Mouse (Mus musculus) adrenal gland, adult 2 months (tissue): ENCODE measurements around the gene Fanca. TPM values are rescaled to one million over a fixed set of nuclear protein-coding genes. Genes with fewer than 3 reads are reported as not detected.

Experiments used
- DNase-seq: peaks from one replicate; pipeline ENCODE4 v3.0.0; 2021
- long read RNA-seq: library from polyadenylated mRNA; stranded (forward); transcript quantifications from one replicate; pipeline ENCODE4 v2.0.0, GENCODE M21; 2021
- polyA plus RNA-seq: library from polyadenylated mRNA; depleted of rRNA; stranded (reverse); fragments of >200 nt; gene quantifications from 2 replicates; pipeline ENCODE4 v1.2.3, GENCODE M21; 2012; rRNA removed
- total RNA-seq, 2 experiments: library from RNA; stranded (reverse); gene quantifications; 2 replicates each; pipeline ENCODE4 v1.2.3; 2021

Gene Fanca
- total RNA-seq = 1 to 10 TPM; 3.6 to 7.2 TPM
- 8.1 and 10.2 TPM in 2 replicates for polyA plus RNA-seq
- long read RNA-seq, partial matches to known transcripts = 1 of 2 reads
- long read RNA-seq, other reads (novel, unspliced or antisense) = 1 of 2 reads

DNA sequence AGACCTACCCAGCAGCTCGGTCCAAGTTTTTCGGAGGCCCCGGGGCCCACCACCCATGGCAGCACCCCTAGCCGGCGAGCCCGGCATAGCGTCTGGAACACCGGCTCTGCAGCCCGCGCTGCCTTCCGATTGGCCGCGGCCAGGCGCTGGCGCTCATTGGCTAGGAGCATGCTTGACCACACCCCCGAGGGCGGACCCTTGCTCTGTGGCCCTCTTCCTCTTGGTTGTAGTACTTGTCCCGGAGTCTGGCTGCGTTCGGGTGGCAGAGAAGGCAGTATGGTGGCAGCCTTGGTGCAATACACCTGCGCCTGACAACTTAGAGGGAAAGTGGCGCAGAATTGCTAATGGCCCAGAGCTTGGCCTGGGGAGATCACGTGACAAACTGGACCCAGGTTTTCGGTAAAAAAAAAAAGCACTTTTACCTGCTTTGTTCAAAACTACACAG, at the start of gene Fanca:
TSS of gene Fanca (minus strand) at position 110 of the 445 bp plus-strand sequence.
- DNase-seq = peak; percentile 96

DNA sequence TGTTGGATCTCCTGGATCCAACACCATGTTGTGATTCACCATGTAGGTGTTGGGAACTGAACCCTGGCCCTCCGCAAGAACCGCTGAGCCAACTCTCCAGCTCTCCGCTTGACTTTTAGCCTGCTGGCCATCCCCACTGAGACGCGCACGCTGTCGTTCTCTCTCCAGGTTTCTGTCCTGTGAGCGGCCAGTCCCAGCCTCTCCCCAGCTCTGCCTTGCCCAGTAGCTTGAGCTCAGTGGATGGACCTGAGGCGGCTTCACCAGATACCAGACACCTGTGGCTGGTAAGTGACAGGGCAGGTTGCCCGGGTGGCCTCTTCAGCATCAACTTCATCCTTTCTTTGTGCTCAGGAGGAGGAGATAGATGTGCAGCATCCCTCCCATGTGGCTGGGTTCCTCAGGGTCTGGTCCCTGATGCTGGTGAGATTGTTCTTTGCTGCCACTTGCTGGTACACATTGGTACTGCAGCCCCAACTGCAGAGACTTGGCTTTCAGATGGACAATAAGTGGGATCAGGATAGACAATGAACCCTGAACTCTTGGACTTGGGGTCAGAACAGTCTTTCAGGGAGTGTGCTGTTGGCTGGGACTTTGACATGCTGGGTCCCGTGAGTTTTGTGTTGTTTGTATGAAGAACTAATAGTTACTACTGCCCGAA, 42.8 kb upstream of the Fanca start:
- peak; percentile 68 for DNase-seq

DNA sequence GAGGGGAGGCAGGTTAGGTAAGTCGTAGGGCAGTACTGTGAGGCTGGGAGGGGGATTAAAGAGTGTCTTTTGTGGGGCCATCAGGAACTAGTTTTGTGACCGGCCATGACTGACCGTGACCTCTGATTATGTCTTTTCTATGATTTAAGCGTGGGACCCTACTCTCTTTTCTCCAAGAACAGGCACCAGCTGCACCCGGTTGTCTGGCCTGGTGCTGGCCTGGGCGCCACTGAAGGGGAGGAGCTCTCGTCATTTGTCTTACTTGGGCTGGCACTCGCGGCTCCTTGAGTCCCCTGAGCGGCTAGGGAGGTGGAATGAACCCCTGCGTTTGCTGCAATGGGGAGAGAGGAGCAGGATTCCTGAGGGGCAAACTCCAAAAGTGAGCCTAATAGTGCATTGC, 34.8 kb upstream of the Fanca start:
- no peak for DNase-seq

DNA sequence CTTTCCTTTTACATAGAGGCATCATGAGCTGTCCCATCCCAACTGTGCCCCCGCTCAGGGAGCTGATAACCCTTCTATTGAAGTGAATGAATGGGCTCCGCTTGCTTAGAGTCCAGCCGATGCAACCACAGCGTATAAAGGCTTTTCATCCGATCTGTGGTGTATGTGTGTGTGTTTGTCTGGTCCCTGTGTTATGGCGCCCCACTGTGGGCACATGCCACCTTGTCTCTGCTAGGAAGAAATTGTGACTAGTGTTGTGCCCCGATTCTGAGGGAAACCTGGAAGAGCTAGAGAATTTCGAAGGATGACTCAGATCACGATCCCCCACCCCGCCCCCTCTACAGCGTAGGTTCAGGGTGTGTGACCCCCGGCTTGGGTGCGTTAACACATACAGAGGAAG, 34.4 kb upstream of the Fanca start:
- DNase-seq = peak; percentile 38

DNA sequence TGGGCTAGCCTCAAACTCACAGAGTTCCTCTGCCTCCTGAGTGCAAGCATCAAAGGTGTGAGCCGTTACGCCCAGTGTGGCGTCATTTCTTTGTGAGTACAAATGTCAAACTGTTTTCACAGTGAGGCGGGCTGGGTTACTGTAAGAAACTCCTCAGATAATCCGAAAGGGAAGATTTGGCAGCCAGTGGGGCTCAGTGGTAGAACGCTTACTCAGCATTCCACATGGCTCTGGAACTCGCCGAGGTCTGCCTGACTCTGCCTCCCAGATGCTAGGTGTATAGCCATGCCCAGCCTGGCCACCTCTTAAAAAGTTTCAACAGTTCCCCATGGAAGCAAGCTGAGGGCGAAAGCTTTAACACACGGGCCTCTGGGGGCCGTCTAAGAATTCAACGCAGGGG, 33.7 kb upstream of the Fanca start:
- DNase-seq = no peak

DNA sequence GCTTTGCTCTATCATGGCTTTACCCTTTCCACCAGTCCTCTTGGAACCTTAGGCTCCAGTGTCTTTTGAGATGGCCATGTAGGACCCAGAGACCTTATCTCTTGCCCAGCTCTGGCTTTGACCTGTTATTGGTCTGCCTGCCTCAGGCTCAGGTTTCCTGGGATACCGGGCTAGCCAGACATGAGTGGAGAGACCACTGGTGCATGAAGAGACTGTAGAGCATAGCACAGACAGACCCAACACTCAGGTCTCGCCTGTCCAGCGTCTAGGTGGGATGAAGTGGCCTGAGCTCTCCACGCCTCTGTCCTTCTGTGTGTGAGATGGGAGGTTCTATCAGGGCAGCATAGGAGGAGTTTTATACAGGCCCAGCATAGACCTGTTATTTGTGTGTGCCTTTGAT, 30.7 kb upstream of the Fanca start:
- no peak for DNase-seq

DNA sequence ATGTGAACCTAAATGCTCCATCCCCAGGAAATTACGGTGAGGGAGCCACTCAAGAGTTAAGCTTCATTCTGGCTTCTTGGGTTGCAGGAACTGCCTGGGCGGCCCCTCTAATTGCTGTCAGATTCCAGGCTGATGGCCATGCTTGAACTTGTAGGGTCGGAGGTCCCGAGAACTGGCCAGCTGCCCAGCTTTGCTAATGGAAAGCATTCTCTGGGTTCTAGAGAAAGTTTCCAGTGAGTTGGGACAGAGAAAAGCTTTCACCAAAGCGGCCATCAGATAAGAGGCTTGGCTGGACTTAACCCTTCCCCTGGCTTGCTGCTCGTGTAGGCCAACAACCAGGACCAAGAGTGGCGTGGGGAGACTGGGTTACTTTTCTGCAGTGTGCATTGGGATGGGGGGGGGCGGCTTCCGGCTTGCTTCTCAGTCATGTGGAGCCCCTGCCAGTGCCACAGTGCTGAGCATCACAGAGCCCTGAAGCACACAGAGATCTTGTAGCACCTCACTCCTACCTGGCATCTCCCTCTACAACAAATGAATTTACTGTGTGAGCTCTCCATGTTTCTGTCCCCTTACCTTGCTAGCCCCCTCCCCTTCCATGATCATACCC, 30.0 kb upstream of the Fanca start:
- peak; percentile 50 for DNase-seq

DNA sequence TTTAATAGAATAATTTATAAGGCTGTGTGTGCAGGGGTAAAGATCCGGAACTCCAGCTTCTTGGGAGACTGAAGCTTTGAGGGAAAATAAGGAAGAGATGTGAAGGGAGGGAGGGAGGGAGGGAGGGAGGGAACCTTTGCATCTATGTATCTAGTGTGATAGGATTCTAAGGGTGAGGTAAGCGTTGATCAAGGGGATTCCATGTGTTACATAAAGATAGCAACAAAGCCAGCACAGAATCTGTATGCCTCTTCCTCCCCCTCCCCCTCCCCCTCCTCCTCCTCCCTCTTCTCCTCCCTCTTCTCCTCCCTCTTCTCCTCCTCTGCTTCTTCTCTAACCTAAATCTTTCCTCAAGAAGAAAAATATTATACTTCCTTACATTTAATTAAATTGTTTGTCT, 28.9 kb upstream of the Fanca start:
- DNase-seq = no peak

DNA sequence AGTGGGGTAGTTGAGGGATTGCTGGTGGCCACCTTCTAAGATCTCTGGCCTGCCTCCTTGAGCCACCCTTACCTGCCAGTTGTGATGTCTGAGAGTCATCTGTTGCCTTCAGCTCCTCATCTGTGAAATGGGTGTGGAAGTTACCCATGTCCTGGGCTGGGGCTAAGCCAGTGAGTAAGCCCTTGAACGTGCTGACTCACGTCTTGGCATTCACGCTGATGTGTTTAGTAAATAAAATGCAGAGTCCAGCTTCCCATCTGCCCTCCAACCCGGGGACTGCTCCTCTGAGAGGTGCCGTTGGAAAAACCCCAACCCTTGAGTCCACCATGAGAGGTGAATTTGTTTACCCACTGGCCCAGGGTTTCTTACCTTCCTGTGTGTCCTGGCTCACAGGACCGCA, 27.5 kb upstream of the Fanca start:
- DNase-seq = peak; percentile 37

DNA sequence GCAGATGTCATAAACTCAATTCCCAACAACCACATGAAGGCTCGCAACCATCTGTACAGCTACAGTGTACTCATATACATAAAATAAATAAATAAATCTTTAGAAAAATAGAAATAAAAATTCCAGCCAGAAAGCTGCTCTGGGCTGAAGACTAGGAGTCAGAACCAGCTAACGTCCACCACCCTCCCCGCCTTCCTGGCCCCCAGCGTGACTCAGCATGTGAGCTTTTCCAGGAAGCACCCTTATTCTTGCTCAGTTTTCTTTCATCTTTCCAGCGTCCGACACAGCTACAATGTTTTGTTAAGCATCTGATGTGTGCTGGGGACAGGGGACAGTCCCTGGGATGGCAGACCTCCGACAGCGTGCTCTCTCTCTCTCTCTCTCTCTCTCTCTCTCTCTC, 26.8 kb upstream of the Fanca start:
- DNase-seq = no peak

DNA sequence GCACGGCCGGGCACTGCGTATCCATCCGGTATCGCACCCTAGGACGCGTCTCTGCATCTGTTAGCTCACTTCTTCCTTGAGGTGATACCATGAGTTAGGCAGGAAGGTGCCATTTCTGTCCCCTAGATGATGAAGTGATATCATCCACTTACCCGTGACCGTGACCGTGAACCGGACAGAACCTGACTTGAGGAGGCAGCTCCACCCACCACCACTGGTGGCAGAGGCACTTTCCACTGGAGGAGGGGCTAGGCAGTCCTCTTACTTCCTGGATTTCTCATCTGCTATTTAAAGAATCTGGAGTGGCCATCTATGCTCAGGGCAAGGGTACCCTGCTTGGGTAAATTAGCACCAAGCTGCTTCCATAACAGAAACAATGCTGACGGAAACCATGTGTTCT, 25.0 kb upstream of the Fanca start:
- DNase-seq = no peak

DNA sequence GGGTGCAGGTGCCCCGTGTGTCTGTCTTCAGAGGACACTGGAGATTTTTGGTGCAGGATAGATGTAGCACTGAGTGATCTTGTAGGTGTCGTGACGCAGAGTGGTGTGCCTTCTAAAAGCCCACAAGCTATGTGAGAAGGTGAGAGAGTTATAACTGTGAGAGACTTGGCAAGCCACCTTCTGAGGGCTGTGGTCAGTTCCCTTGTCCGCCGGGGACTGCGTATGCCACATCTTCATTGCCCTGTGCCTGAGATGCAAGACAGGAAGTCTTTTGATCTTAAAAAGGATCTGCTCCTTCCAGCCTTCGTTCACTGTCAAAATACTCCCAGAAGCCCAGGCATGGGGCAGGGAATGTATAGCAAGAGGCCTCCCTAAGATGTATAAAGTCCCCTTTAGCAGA, 24.5 kb upstream of the Fanca start:
- no peak for DNase-seq

DNA sequence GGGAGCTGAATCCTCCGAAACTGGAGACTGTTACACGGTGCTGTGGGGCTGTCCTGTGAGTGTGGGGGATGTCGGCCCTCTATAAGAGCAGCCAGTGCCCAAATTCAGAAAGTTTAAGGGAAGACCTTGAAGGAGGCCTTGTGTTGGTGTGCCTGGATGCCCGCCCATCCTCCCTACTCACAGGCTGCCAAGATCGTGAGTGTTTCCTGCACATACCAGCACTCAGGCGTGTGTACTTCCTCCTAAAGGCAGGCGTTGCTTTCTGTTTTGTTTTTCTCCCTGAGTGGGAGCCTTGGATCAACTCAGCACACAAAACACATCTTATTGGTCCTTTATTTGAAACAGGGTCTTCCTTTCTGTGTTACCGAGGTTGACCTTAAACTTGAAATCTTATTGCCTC, 23.9 kb upstream of the Fanca start:
- no peak for DNase-seq

DNA sequence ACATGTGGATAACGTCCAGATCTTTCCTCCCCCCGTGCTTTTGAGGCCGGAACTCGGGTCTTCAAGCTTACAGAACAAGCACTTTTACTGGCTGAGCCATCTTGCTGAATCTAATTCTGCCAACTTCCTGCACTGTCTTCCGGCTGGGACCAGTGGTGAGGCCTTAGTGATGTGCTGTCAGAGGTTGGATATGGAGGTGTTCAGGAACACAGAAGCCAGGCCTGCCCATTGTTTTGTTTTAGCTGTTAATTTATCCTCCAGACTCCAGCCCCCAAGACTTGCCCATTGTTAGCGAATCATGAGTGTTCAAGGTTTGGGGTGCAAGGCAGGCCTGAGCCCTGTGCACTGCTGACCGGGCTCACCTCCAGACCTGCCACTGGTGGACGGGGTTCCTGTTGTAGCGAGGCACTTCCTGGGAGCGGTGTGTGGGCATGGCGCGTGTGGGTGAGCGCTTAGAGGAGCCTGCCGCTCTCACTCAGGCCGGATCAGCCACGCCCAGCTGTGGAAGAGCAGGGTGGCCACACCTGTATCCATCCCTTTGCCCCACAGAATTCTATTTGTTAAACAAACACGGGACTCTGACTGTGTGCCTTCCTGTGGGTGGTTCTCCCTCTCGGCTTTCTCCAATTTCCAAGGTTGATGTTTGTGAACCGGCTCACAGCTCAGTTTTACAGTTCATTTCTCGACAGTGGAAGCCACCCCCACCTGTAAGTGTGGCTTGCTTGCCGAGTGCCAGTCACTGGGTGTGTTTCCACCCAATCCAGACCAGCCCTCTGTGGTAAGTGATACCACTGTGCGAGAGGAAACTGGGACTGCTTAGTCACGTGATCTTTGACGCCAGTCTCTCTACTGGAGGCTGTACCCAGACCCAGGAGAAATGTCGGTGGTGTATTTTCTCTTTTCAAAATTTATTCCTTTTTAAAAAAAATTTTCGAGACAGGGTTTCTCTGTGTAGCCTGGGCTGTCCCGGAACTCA, 23.0 kb upstream of the Fanca start:
- no peak for DNase-seq

DNA sequence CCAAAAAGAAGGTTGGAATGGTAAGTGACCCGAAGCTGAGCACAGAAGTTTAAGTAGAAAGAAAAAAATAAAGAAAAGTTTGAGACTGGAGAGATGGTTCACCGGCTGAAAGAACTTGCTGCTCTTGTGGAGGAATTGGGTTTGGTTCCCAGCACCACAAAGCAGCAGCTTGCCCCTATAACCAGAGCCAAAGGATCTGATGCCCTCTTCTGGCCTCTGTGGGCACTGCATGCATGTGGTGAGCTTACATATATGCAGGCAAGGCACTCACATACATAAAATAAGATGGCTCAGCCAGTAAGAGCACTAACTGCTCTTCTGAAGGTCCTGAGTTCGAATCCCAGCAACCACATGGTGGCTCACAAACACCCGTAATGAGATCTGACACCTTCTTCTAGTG, 21.7 kb upstream of the Fanca start:
- no peak for DNase-seq

DNA sequence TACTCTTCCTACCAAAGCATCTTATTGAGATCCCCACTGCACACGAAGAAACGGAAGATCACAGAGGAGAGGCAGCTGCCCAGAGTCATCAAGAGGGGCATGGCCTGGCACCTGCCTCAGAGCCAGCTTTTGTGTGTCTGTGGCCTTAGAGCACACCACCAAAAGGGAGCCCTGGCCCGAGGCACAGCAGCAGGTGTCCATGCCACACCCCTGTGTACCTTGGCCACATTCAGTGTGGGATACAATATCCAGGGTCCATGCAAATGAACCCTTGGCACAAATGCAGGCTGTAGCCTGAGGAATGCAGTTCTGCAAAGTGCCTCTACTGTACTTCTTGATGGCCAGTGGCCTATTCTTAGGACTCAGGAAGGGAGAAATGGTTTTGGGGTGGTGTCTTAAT, 19.1 kb upstream of the Fanca start:
- no peak for DNase-seq

DNA sequence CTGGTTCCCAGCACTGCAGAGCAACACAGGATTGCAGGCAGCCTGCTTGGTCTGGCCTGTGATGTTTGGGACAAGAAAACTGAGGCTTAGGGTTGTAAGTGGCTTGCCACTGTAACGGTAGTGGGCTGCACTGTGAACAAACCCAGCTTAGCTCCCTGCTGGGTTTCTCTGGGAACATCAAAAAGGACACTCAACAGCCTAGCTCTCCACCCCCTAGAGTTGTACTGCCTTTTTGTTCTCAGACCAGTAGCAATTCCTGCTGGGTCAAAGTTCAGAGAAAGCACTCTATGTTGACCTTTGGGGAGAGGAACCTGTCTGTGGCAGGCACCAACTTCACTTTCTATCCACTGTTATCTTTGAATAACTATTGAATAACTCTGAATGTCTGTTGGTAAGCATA, 16.1 kb upstream of the Fanca start:
- DNase-seq = no peak

DNA sequence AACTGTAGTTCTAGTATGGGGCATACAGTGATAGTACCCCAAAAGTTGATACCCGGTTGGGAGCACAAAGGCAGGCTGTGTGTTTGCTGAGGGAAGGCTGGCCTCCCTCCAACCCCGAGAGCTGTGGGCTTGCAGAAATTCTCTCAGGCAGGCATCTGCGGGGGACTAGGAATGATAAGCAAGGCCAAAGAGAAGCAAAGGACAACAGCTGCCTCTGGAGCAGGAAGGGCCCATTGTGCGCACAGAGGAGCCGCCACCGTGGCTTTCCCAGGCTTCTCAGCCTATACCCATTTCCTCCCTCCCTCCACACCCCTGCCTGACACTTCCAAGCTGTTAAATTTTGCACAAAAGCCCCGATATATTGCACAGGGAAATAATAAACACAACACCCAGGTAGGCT, 15.5 kb upstream of the Fanca start:
- DNase-seq = no peak

DNA sequence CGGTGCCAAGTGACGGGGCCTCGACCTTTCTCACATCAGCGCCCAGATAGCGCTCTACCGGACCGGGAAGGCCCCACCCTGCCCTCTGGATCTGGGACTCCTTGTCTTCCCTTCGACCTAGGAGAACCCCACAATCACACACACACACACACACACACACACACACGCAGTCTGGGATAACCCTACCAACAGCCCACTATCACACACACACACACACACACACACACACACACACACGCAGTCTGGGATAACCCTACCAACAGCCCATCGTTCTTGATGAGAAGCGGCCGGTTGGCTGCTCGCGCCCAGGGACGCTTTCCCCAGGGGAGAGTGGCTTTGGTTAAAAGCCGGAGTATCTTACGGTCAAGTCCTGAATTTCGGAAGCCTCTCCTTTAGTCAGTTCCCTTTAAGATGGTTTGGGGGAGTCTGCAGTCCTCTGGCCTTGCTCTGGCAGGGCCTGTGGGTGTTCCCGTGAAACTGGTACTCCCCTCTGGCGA, 14.8 kb upstream of the Fanca start:
- no peak for DNase-seq

DNA sequence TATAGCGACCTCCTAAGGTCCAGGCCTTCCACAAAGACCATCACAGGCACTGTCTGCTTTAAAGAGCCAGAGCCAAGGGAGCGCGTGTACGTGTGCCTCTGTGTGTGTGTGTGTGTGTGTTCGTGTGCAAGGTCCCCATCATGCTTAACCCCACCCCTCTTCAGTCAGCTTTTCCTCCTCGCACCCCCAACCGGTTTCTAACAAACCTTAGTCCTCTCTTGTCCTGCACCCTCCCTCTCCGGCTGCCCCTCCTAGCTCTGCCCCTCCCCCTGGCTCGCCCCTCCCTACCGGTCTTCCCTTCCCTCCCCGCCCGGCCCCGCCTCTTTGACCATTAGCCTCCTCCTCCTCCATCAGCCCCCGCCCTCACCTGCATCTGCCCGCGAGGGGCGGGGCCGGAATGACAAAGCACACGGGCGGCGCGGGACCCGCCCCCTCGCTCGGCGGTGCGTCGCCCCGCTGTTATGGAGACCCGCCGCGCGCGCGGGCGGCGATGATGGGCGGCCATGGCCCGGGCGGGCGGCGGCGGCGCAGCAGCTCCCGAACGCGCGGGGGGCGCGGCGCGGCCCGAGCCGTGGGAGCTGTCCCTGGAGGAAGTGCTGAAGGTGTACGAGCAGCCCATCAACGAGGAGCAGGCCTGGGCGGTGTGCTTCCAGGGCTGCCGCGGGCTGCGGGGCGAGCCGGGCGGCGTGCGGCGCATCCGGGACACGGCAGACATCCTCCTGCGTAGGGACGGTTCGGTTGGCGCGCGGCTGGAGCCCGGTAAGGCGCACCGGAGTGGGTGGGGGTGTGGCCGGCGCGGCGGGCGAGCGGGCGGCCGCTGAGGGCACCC, 14.1 kb upstream of the Fanca start, which contains the start of gene Spire2:
TSS of gene Spire2 (plus strand) at position 452 of the 829 bp plus-strand sequence.
- peak; percentile 82 for DNase-seq

DNA sequence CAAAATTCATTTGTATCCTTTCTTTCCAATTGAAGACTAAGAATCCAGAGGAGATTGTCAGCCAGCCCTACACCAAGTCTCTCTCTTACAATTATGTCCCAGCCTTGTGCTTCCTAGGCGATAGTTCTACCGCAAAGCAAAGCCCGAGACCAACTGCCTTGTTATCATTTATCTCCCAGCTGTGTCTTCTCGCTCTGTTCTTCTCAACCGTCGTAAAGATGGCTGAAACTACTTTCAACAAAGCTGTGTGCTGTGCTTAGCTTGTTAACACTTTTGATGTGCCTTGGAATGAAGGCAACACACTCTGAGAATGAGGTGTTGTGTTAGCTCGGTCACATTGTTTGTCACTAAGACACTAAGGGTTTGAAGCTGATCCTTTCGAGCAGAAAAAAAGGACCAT, 13.4 kb upstream of the Fanca start:
- DNase-seq = no peak

DNA sequence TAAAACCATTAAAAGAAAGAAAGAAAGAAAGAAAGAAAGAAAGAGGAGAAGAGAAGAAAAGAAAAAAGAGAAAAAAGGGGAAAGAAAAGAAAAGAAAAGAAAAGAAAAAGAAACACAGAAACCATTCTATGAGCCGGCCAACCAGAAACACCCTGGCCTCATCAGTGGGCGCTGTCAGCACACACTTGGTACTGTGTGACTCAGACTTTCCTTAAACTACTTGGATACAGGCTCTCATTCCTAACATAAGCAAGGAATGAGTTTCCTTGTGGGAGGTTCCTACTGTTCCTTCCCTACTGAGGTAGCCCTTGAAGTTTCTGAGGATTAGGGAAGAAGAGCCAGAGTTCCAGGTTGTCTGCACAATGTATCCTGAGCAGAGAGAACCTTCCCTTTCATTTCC, 12.9 kb upstream of the Fanca start:
- DNase-seq = no peak
